ENCODE assay signal across 8 mouse cellular contexts in the genomic region with DNA sequence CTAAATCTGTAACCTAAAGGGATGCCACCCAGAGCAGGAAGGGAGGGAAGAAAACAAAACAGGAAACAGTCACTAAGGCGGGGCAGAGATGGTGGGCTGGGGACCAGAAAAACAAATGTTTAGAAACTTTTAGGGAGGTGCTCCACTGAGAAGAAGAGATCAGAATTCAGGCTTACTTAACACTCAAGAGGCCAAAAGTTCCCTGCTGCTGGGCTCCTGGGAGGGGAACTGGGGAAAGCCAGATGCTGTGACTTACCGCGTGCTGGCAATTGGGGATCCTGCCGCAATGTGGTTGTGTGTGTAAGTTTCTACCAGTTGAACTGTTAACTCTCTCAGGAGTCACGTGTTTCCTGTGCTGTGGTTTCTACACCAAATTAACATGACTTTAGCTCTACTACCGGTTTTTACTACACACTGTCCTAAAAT. TPM values are rescaled to one million over a fixed set of nuclear protein-coding genes. Genes with fewer than 3 reads are reported as not detected.
DNase-seq lines count a peak whose midpoint lies in the region; ATAC-seq and TF ChIP-seq lines count a peak whose summit lies in the region.

A gene (minus strand): TSS at position 285 of the 426 bp plus-strand sequence.

- peak; percentile 71 for TF ChIP-seq EP300 in lung, postnatal 0 days (IDR thresholded peaks at IDR 0.05)

- intact Hi-C loops in gastrocnemius, postnatal 36 days (cut with DNase I): no loop called here

- no peak within 1 kb of the TSS for H3K4me3 ChIP-seq in lung, postnatal 0 days (ENCODE audit: low read depth, low read length)

- ATAC-seq in common myeloid progenitor, adult 5-6 weeks (replicated peaks; ENCODE audit: low read depth, poor library complexity, severe bottlenecking): peak; percentile 70
- peak; percentile 70 to 75 for ATAC-seq in hematopoietic stem cell, adult 5-6 weeks (replicated peaks in 1 of 2; ENCODE audit: insufficient read depth in 1 of 2, low FRiP score in 2 of 2, low TSS enrichment in 1 of 2, low read depth in 1 of 2, poor library complexity in 2 of 2, severe bottlenecking in 2 of 2)
- ATAC-seq in lung, postnatal 0 days: 0 out of 2 replicates have a peak, but pooled peaks have one; percentile 18

- peak within 1 kb of the TSS; percentile 54 for H3K27ac ChIP-seq in lung, postnatal 0 days (ENCODE audit: low read length)

- H3K4me2 ChIP-seq in lung, postnatal 0 days (replicated peaks; ENCODE audit: low read depth, low read length): no peak within 1 kb of the TSS

- H3K9ac ChIP-seq in lung, postnatal 0 days (replicated peaks; ENCODE audit: low read depth): no peak within 1 kb of the TSS

- H3K4me1 ChIP-seq in lung, postnatal 0 days (ENCODE audit: insufficient read depth, low read depth, low read length): no peaks in the 10 kb centered on the region

- no peaks in the 10 kb centered on the region for H3K27me3 ChIP-seq in lung, postnatal 0 days (replicated peaks; ENCODE audit: insufficient read depth, low read length)
- no peaks in the 10 kb centered on the region for H3K27me3 ChIP-seq in splenic B cell, adult 2 months (ENCODE audit: control insufficient read depth, insufficient read depth, low read length, poor library complexity, severe bottlenecking)

- TF ChIP-seq CTCF in lung, postnatal 0 days (IDR thresholded peaks at IDR 0.05): no peak

- H3K9me3 ChIP-seq in lung, postnatal 0 days (ENCODE audit: low read length): no peaks in the 10 kb centered on the region

- no peak for DNase-seq in gastrocnemius, postnatal 4 days (ENCODE audit: low spot score in 2 of 2)
- no peak for DNase-seq in gastrocnemius, postnatal 36 days
- DNase-seq in lung, postnatal 0 days (ENCODE audit: low spot score): peak; percentile 53
- peak; percentile 88 for DNase-seq in splenic B cell, adult 2 months (ENCODE audit: low read depth, low spot score)
- no peak for DNase-seq in embryo, embryonic 10.5 days (ENCODE audit: low spot score)
- DNase-seq in layer of hippocampus, postnatal 14 days (ENCODE audit: low spot score in 2 of 2): no peak

- no peaks in the 10 kb centered on the region for H3K36me3 ChIP-seq in lung, postnatal 0 days (ENCODE audit: insufficient read depth, low read length)
- no peaks in the 10 kb centered on the region; the same call in 1 of the 2 replicates for H3K36me3 ChIP-seq in splenic B cell, adult 2 months (ENCODE audit: control insufficient read depth, insufficient read depth, low read length, poor library complexity, severe bottlenecking)

- WGBS in lung, postnatal 0 days: 58% methylated on average over 6 of the region's 6 CpGs

RNA-seq across cellular contexts. Expression of the gene that starts here (rescaled TPM):
- total RNA-seq in gastrocnemius, postnatal 4 days (2021): 10 to 100 TPM; 18.7 to 19.9 TPM
- total RNA-seq in gastrocnemius, postnatal 36 days (2021): 1 to 10 TPM; 4.4 to 5.4 TPM
- total RNA-seq in common myeloid progenitor, adult 5-6 weeks (2017): 54.6 and 70.8 TPM in 2 replicates
- total RNA-seq in hematopoietic stem cell, adult 5-6 weeks (2017): 49.3 and 87.8 TPM in 2 replicates
- 284 and 329 TPM in 2 replicates for polyA plus RNA-seq in lung, postnatal 0 days (2015; fragmentation: Nextera tagmentation; extraction: Ambion mirVana)
- total RNA-seq in layer of hippocampus, postnatal 14 days (2021): 1 to 10 TPM; 4.5 to 5.9 TPM

Comparison
In these comparisons a context has a peak if more than half of its experiments do, and no peak if none do; other contexts are left out.
1. DNase-seq: peak in lung, postnatal 0 days (single experiment) and splenic B cell, adult 2 months (single experiment); none in gastrocnemius, postnatal 4 days (0 of 2), gastrocnemius, postnatal 36 days (0 of 2), embryo, embryonic 10.5 days (single experiment) and layer of hippocampus, postnatal 14 days (0 of 2).
2. ATAC-seq: peak in every context shown above with its lines; median percentile 72 in hematopoietic stem cell, adult 5-6 weeks; 70 in common myeloid progenitor, adult 5-6 weeks; 18 in lung, postnatal 0 days.